Mouse (Mus musculus) lung, postnatal 10 days (tissue): ENCODE measurements around the gene Diras2.
A peak's percentile ranks its signal among the peaks of the same experiment; 100 is the strongest.

Source experiments
- DNase-seq: peaks from one replicate; pipeline ENCODE4 v3.0.0; 2021

The Diras2 gene

DNA sequence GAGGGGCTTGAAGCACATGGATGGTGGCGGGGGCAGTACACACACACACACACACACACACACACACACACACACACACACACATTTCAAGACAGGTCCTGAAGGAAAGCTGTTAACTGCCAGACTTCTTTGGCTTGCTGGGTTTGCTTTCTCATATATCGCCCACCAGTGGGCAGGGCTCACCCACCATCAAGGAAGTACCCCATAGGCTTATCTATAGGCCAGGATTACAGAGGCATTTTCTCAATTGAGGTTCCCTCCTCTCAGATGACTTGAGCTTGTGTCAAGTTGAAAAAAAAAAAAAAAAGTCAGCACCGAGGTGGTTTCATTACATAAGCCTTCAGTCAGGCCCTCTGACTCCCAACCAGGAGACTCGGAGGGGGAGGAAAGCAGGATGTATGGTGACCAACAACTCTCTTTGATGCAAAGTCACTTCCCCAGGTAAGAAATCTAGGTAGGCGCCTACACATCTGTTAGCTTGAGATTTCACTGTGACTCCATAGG lies 19.7 kb upstream of the Diras2 start:
- no peak for DNase-seq

DNA sequence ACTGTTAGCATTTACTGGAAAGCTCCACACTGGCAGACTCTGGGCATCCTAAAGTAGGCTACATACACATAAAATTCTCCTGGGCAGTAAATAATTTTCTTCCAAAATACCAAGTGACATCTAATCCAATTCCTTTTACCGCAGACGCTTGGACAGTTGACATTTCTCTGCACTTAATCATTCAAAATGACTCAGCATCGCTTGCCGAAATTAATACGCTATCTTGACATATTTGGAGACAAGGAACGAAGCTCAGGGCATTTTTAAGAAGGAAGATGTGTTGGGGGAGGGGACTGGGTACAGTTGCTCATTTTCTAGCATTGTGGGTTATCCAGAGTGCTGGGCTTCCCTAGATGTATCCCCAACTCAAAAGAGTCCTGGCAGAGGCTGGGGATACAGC lies 15.2 kb upstream of the Diras2 start:
- no peak for DNase-seq

DNA sequence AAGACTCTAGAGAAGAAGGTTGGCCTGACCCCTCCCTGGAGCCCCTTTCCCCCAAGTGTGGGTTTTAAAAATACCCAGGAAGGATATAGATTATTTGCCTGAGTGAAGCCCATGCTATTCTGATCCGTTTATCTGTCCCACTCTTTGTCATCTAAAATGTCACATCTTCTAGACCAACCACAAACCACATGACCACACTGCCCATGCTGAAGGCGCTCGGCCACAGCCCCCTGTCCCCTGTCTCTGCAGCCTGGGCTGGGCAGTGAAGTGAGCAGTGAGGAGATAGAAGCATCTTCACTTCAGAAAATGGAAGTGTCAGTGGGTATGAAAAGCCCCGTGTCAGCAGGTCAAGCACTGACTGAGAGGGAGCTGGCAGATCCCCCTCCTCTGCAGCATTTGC lies 11.6 kb upstream of the Diras2 start:
- DNase-seq = no peak

DNA sequence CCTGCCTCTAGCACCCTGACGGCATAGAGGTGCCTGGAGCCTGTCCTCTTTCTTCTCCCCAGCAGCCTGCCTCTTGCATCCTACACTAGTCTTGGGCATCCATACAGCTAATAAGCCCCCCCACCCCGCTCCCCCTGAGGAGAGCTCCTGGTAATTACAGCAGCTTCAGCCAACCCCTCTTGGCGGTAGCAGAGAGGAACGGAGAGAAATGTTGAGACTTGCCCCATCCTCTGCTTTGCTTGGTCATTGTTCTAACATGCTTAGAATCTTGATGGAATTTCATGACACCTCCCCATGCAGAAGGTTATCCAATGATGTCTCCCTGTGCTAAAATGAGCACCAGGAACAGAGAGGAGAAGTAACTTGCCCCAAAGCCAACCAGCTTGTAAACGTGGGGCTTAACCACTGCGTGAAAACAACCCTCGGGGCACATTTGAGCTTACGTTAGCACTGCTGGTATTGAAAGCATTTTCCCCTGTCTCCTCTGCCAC lies 11.0 kb upstream of the Diras2 start:
- no peak for DNase-seq

DNA sequence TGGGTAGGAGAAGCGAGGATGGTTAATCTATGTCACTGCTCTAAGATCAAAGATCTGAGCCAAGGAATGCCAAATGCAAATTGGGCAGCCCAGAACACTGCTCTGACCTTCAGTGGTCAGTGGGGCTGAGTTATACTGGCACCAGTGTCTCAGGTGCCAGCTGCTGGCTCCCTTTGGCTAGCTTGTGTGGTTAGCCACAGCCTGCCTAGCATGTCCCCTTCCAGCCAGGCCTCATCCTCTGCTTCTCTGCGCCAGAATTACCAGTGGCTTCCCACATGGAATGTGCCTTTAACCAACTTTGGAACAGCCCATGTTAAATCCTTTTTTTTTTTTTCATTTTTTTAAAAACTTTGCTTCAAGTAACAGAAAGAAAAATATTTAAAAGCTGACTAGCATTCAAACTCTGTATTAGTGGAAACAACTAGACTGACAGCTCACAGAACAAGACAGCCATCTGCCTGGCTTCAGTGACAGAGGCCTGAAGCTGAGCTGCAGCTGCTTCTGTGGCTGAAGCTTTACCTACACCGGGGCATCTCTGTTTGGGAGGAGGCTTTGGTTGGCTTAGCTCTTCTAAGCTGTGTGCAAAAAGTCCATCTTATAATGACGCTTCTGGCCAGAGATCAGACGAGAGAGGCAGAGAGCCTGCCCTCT lies 10.4 kb upstream of the Diras2 start:
- DNase-seq = no peak

DNA sequence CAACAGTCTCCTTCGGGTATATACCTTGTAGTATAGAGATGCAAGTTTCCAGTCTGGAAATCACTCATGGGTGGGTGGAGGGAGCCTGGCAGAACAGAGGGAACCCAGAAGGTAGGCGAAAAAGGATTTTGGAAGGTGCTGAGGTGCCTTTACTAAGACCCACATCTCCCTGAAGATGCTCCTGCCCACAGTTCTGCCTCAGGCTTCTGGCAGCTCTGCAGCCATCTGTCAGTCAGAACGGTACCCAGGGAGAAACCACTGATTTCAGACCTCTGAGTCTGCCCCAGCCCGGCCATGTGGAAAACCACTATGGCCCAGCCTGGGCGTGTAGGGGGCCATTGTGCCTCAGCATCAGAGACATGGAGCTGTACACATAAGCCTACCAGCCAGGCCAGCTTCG lies 8.4 kb upstream of the Diras2 start:
- DNase-seq = no peak

DNA sequence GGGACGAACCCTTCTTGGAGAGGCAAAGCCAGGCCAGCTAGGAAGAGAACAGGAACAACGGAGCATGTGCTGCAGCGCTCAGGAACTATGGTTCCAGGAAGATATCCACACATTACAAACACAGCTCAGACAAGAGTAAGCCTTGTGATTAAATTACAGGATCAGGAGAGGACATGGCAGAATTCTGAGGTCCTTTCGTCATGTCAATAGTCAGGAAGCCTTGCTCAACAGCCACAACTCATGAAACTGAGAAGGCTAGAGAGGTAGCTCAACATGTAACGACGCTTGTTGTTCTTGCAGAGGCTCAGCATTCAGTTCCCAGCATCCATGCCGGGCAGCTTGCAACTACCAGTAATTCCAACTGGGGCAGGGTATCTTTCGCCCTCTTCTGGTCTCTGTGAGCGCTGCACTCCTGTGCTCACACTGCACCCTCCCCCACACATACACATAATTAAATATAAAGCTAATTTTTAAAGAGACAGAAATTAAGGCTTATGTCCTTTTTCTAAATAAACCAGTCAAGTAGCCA lies 7.6 kb upstream of the Diras2 start:
- DNase-seq = no peak

DNA sequence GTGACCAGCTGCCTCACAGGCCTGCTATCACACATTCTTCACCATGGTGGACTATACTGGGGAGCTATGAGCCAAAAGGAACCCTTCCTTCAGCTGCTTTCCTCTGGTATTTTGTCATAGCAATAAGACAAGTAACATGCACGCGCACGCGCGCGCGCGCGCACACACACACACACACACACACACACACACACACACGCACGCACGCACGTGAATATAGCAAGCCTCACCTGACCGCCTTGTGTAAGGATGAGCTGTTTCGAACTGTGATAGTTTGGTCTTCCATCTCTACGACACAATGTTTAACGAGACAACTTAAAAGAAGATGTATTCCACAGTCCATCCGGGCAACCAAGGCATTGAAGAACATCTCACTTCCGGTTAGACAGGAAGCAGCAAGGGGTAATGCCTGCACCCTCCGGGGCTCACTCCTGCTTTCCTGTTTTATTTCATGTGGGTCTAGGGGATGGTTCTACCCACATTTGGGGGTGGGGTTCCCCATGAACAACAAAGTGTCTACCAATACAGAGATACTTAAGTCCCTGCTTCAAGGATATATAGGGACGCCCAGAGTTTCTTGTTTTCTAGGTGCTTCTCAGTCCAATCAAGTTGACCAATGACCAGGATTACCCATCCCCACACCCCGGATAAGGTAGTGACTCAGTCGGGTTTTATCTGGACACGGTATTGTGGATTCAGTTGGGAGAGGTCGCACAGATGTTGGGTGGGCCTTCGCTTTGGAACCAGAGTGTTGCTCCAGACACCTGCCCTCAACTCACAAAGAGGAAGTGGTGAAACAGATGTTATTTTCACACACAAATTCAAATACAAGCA lies 6.9 kb upstream of the Diras2 start:
- DNase-seq = no peak

DNA sequence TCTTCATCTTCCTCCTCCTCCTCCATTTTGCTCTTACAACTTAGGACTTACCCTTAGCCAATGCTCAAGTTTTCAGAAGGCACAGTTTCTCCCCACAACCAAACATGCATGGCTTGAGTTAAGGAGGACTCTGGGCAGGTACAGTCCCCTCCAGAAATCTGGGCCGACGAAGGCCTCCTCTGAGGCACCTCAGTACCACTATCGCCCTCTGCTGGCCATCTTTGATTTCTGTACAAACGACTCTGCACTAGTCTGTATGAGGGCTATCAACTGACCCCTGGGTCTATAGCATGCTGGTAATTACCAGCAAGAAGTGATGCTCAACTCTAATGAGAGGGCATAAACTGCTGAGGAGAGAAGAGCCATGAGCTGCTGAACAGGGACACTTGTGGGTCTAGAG lies 4.5 kb upstream of the Diras2 start:
- peak; percentile 70 for DNase-seq

DNA sequence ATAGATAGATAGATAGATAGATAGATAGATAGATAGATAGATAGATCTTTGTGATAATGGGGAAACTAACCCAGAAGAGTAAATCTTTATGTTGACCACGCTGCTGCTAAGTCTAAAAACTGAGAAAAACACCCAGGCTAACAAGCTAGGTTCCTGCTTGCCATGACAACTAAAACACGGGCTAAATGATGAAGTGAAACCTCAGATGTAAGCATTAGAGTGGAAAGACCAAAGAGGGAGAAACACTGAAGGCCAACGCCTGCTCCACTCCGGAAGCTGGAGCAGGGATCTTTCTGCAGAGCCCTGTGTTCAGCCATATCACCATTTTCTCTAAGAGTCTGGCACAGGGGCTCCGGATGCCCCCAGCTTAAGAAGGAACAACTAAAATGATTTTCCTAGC lies 2.6 kb upstream of the Diras2 start:
- no peak for DNase-seq

DNA sequence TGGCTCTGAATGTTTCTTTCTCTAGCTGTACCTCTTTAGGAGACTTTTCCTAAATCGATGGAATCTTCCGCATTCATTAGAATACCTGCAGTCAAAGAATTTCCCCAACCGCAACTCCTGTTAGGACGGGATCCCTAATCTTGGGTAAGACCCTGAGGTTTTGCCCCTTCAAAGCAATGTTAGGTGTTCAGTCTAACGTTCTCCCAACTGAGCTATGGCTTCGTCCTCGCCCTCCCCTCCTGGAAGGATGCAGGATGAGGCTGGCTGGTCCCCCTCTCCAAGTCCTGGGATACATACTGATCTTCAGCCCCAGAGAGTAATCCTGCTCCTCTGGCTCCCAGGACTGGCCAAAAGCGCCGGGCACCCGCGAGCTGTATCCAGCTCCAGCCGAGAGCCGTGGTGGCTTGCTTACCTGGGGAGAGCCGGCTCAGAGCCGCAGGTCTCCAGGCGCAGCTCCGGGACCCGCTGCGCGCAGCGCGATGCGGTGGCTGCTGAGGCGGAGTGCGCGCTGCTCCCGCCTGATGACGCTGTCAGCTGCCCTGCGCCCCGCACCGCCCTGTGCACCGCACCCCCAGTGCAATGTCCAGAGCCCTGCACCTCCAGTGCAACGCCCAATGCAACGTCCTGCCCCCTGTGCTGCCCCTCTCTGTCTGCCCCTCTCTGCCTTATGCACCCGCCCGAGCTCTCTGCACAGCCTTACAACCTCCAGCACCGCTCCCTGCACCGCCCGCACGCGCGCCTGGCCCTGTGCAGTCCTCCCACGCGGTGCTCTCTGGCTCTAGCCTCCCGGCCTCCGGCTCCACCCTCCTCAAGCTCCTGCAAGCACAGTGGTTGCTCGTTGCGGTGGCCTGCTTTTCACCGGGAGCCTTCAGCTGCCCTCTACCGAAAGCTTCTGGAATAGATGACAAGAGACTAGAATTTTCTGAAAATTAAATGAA lies 802 bp downstream of the Diras2 start:
- DNase-seq = peak; percentile 81

DNA sequence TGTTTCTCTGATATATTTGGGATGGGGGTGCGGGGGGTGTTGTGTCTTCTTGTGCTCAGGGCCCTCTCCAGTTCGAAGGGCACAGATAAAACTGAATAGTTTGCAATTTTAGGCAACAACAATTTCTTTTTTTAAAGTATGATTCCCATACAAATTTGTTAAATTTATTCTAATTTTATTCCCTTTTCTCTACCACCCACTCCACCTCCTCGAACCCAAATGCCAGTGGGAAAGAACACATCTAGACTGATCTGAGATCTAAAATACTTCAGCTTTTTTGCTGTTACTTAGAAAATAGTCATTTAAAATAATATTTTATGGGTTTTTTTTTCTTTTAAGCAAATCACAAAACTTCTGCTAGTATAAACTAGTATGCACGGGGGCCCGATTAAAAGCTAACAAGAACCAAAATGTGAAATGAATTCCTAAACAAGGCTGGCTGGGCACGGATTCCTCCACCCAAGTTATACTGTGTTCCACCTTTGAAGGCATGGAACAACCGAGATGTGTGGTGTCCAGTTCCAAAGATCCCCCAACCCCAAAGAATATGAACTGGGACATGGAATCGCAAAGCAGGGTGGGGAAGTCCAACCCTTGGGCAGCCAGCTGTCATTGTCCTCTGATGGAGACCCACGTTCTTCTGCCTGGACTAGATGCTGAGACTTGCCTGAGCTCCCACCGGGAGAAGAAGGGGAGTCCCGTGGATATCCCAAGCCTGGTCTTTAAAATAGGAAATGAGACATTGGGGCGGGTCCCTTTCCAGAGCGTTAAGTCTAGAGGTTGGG lies 1.7 kb downstream of the Diras2 start:
- no peak for DNase-seq

DNA sequence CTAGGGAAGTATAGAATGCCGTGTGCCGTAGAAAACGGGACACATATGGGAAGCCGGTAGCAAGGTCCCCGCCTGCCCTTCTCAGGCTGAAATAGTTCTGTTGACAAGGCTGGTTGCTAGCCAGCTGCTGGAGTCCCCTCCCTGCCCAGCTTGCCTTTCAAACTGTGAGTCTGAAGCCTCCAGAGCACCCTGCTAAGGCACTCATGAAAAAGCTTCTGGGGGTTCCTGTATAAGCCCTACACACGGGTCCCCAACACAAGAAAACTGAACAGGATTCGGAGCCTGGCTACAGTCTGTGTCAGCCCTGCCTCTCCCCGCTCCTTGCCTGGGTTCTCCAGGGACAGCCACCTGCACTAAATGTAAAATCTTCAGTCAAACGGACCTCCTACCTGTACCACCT lies 2.3 kb downstream of the Diras2 start:
- DNase-seq = no peak

DNA sequence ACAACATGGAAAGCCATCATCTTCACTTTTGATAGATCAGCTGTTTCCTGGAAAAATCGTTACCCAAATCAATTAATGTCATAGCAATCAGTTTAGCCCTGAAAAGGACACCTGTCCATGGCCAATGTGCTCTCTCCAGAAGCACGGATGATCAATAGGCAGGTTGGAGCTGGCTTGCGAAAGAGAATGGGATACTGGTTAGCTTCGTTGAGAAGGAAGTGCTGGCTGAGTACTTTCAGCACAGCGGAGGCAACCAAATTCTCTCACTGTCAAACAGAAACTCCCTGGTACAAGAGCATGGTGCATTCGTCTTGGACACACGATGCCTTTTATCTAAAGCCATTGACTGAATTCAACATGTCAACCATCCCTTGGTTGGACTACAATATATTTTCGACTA lies 2.8 kb downstream of the Diras2 start:
- no peak for DNase-seq

DNA sequence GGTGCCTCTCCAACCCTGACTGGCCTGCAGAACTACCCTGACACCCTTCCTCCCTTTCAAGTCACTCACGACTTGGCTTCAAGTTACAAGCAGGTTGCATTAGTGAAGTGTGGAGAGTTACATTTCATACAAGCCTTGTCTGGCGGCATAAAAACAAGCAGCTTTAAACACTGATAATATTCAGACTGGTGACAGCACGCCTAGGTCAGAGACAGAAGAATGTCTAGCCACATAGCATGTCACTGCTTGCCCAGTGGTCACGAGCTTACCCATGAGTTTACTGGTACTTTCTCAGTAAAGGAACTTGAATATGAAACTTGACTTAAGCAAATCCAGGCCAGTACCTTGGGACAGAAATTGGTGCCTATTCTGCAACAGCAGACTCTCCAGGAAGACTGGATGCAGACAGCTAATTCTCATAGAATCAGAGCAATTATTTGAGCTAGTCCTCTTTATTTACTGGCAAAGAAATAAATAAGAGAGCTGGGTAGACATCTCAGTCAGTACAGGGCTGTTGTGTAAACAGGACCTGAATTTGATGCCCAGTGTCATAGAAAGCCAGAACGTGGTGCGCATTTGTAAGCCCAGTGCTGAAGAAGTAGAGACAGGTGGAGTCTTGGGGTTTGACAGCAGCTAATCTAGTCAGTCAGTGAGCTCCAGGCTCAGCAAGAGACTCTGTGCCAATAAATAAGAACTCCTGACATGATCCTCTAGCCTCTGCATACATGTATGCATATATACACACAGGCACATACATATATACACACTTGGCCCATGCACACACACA lies 4.6 kb downstream of the Diras2 start:
- no peak for DNase-seq

DNA sequence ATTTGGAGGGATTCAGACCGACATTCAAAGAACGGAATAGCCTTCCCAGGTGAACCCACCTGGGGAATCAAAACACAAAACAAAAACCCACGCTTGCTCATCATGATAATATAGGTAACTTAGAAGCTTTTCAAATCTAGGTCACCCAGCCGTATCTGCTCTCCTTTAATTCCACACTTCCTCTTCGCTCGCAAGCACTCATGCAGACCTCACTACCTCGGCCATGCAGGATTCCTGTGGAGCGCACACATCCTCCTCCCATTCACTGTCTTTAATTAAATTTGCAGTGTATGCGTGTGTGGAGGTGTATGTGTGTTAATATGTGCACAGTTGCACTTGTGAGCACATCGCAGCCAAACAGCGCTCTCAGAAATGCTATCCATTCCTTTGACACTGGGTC lies 6.8 kb downstream of the Diras2 start:
- DNase-seq = no peak

DNA sequence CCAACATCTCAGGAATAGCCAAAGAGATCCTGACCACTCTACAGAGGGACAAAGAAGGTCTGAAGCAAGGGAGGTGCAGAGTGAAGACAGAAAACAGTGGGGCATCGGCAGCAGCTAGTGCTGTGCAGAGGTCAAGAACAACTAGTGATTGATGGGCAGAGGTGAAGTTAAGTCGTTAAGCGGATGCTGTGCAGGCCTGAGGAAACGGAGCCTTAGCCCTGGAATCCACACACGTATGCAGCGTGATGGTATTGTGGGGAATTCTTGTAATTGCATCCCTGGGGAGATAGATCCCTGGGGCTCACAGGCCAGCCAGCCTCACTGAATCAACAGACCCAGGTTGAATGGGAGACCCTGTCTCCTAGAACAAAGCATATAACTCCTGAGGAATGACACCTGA lies 9.9 kb downstream of the Diras2 start:
- no peak for DNase-seq

DNA sequence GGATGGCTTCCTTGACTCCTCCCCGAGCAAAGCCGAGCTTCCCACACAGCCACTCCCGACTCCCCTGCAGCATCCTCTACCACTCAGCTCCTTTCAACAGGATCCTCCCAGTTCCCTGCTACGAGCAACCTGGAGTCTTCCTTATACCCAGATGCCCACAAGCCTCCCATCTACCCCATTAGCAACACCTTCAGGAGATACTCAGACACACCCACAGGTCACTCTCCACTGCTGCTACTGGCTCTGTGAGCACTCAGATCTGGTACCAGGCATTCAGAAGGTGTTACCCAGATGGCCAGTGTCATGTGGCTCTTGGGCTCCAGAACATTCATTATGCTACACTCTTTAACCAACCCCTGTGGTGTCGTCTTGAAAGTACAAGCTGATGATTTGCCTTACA lies 11.7 kb downstream of the Diras2 start:
- no peak for DNase-seq

DNA sequence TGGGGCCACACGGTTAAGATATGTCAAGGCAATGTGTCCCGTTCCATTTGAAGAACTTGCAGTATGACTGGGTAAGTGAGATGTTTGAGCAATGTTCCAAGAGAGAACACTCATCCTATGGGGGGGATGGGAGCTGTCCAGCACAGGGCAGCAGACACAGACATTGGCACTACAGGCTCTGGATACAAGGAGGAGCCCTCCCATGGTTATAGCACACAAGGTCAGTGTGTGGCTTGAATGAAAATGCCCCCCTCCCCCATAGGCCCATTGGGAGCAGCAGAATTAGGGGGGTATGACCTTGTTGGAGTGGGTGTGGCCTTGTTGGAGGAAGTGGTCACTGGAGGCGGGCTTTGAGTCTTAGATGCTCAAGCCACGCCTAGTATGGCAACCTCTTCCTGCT lies 12.7 kb downstream of the Diras2 start:
- peak; percentile 14 for DNase-seq

DNA sequence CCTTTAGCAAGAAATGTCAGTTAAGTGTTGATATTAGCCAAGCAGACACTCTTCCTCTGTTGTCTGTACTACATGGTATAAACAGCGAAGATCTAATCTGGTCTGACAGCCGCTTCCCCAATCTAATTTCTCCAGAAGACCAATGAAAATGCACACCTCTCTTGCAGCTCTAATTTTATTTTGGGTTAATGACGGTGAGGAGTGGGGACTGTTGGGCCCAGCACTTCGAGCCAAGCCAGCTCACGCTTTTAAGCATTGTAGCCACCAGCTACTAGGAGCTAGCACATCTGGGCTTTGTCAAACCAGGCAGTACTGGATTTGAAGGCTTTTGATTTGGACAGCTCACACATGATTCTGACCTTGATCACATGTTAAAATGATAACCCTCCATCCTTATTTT lies 14.1 kb downstream of the Diras2 start:
- DNase-seq = no peak

DNA sequence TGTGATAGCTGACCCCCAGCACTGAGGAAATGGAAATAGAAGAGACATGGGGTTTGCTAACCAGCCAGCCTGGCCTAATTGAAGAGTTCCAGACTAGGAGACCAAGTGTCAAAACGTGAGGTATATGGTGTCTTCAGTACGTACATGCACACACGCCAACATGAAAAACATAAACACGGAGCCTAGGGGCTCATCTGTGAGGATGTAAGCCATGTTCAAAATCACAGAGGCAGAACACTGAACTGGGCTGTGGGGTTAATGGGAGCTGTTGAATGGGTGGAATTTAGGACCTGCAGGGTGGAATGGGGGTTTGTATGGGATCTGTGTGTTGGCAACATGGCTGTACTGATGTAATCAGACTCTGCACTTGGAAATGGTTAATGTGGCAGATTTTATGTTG lies 14.5 kb downstream of the Diras2 start:
- DNase-seq = no peak
